Mouse (Mus musculus): ENCODE measurements at regions not wholly inside any gene's neighbourhood (a gene's known extent, or its start where the extent isn't known, plus 50 kb on each side); places are given as distances from the start of the nearest gene placed in this dataset.

DNA sequence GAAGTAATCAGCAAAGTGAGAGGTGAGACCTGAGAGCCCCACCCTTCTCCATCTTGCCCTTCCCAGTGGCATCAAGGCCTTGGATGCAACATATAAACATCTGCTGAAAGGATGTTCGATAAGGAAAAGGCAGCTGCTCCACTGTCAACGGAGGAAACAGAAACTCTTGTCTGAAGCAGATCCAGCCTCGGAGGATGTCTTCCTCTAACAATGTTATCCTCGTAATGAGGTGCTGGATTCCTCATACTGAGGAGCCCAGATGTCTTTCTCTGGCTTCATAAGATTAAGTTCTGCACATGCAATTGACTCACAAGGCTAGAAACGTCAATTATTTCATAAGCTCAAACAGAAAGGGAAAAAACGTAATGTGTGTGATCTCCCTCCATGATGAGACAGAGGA is 61.8 kb upstream of the Vcam1 start:
- no peak for TF ChIP-seq MYOD1 (IDR thresholded peaks at IDR 0.05; ENCODE audit: control insufficient read depth in 1 of 3, insufficient read length in 2 of 3, low read depth in 2 of 3)
- TF ChIP-seq MAX (IDR thresholded peaks at IDR 0.05; ENCODE audit: low read depth), result no peak
- no peak for TF ChIP-seq POLR2A (IDR thresholded peaks at IDR 0.05; ENCODE audit: insufficient read length, low read depth)
- no peak for TF ChIP-seq CEBPB (IDR thresholded peaks at IDR 0.05; ENCODE audit: insufficient read depth, poor library complexity, severe bottlenecking)
- no peak for TF ChIP-seq TCF12 (IDR thresholded peaks at IDR 0.05; ENCODE audit: insufficient read depth, poor library complexity, severe bottlenecking)
- no peak for TF ChIP-seq POLR2AphosphoS2 (IDR thresholded peaks at IDR 0.05; ENCODE audit: insufficient read length, low read depth)
- no peak for TF ChIP-seq TCF3 (IDR thresholded peaks at IDR 0.05; ENCODE audit: insufficient read length, low read depth)
- no peak for TF ChIP-seq E2F4 (IDR thresholded peaks at IDR 0.05; ENCODE audit: insufficient read depth)
- TF ChIP-seq USF1 (IDR thresholded peaks at IDR 0.05; ENCODE audit: low read depth), result no peak
- TF ChIP-seq REST (IDR thresholded peaks at IDR 0.05; ENCODE audit: insufficient read depth, insufficient read length), result no peak
